In genomic region chr8:122737886-122738285, GRCm38 (mm10) we compare ENCODE assay signal across 22 mouse cellular contexts. TPM values are rescaled to one million over a fixed set of nuclear protein-coding genes. Genes with fewer than 3 reads are reported as not detected.
DNase-seq lines count a peak whose midpoint lies in the region; ATAC-seq and TF ChIP-seq lines count a peak whose summit lies in the region.
"Had no signal": no experiment of that assay in that cellular context is flagged by ENCODE, and none has a peak within 500 bp of the region (broad histone marks: within the 10 kb centered on the region; RNA-seq: fewer than 3 reads in every experiment).

No protein-coding gene starts in this region.

- WGBS in forebrain, embryonic 15.5 days = 25% methylated on average over 6 of the region's 6 CpGs
- 49% methylated on average over 6 of the region's 6 CpGs for WGBS in hindbrain, embryonic 15.5 days
- WGBS in neural tube, embryonic 13.5 days = 47% methylated on average over 6 of the region's 6 CpGs
- WGBS in intestine, postnatal 0 days = 89% methylated on average over 6 of the region's 6 CpGs

- no peaks in the 10 kb centered on the region for H3K9me3 ChIP-seq in forebrain, embryonic 15.5 days
- H3K9me3 ChIP-seq in hindbrain, embryonic 15.5 days = no peaks in the 10 kb centered on the region
- no peaks in the 10 kb centered on the region for H3K9me3 ChIP-seq in neural tube, embryonic 13.5 days
- H3K9me3 ChIP-seq in intestine, postnatal 0 days (ENCODE audit: control insufficient read depth) = no peaks in the 10 kb centered on the region
- H3K9me3 ChIP-seq: embryonic facial prominence, embryonic 15.5 days; heart, embryonic 10.5 days; limb, embryonic 12.5 days; liver, embryonic 13.5 days had no signal

- 0 out of 2 replicates have a peak, but pooled peaks have one; percentile 12 for ATAC-seq in forebrain, embryonic 15.5 days (replicated peaks)
- ATAC-seq in hindbrain, embryonic 15.5 days (ENCODE audit: low FRiP score, low read depth) = peak; percentile 7; the same call in 1 of the 2 replicates
- peak; percentile 44 for ATAC-seq in neural tube, embryonic 13.5 days (ENCODE audit: low read depth)
- no peak for ATAC-seq in intestine, postnatal 0 days

- peaks cover 85% of the 10 kb centered on the region for H3K4me1 ChIP-seq in forebrain, embryonic 15.5 days
- peaks cover 86% of the 10 kb centered on the region for H3K4me1 ChIP-seq in hindbrain, embryonic 15.5 days (replicated peaks)
- H3K4me1 ChIP-seq in neural tube, embryonic 13.5 days (replicated peaks) = peaks cover 89% of the 10 kb centered on the region
- H3K4me1 ChIP-seq in intestine, postnatal 0 days (replicated peaks; ENCODE audit: control insufficient read depth, insufficient read depth, low read length) = no peaks in the 10 kb centered on the region

- TF ChIP-seq CTCF in layer of hippocampus, adult 2 months (conservative IDR thresholded peaks at IDR 0.05) = no peak
- TF ChIP-seq CTCF in intestine, postnatal 0 days (IDR thresholded peaks at IDR 0.05; ENCODE audit: low read depth) = no peak

- H3K27ac ChIP-seq in layer of hippocampus, adult 2 months = peak overlapping the region; percentile 43; the same call in 1 of the 2 replicates
- H3K27ac ChIP-seq in forebrain, embryonic 15.5 days (replicated peaks) = peak overlapping the region; percentile 93
- H3K27ac ChIP-seq in hindbrain, embryonic 15.5 days (replicated peaks) = peak overlapping the region; percentile 83
- H3K27ac ChIP-seq in neural tube, embryonic 13.5 days (replicated peaks) = peak overlapping the region; percentile 95
- no peak overlapping the region for H3K27ac ChIP-seq in intestine, postnatal 0 days (ENCODE audit: low read depth, low read length)
- H3K27ac ChIP-seq: embryonic facial prominence, embryonic 15.5 days; heart, embryonic 10.5 days; kidney, postnatal 0 days; limb, embryonic 12.5 days had no signal

- H3K36me3 ChIP-seq in forebrain, embryonic 15.5 days = no peaks in the 10 kb centered on the region
- no peaks in the 10 kb centered on the region for H3K36me3 ChIP-seq in hindbrain, embryonic 15.5 days
- H3K36me3 ChIP-seq in neural tube, embryonic 13.5 days = no peaks in the 10 kb centered on the region
- no peaks in the 10 kb centered on the region for H3K36me3 ChIP-seq in intestine, postnatal 0 days (ENCODE audit: control insufficient read depth, insufficient read depth)
- H3K36me3 ChIP-seq: embryonic facial prominence, embryonic 15.5 days; heart, embryonic 10.5 days; limb, embryonic 12.5 days; liver, embryonic 13.5 days had no signal

- no peak overlapping the region for H3K4me2 ChIP-seq in forebrain, embryonic 15.5 days (replicated peaks)
- no peak overlapping the region for H3K4me2 ChIP-seq in hindbrain, embryonic 15.5 days
- no peak overlapping the region for H3K4me2 ChIP-seq in neural tube, embryonic 13.5 days
- no peak overlapping the region for H3K4me2 ChIP-seq in intestine, postnatal 0 days (replicated peaks; ENCODE audit: low read depth)
- H3K4me2 ChIP-seq: embryonic facial prominence, embryonic 15.5 days; limb, embryonic 12.5 days; liver, embryonic 13.5 days; lung, embryonic 14.5 days had no signal

- H3K4me3 ChIP-seq in layer of hippocampus, adult 2 months = no peak overlapping the region
- H3K4me3 ChIP-seq in forebrain, embryonic 15.5 days = no peak overlapping the region
- H3K4me3 ChIP-seq in hindbrain, embryonic 15.5 days = no peak overlapping the region
- H3K4me3 ChIP-seq in neural tube, embryonic 13.5 days = no peak overlapping the region
- no peak overlapping the region for H3K4me3 ChIP-seq in intestine, postnatal 0 days (ENCODE audit: low read depth, low read length)
- H3K4me3 ChIP-seq: embryonic facial prominence, embryonic 15.5 days; heart, embryonic 10.5 days; limb, embryonic 12.5 days; liver, embryonic 13.5 days had no signal

- H3K9ac ChIP-seq in forebrain, embryonic 15.5 days (replicated peaks) = no peak overlapping the region; the same call in 1 of the 2 replicates
- no peak overlapping the region for H3K9ac ChIP-seq in hindbrain, embryonic 15.5 days
- H3K9ac ChIP-seq in neural tube, embryonic 13.5 days = peak overlapping the region; percentile 65
- H3K9ac ChIP-seq in intestine, postnatal 0 days (ENCODE audit: low read depth, low read length) = no peak overlapping the region
- H3K9ac ChIP-seq: embryonic facial prominence, embryonic 15.5 days; limb, embryonic 12.5 days; lung, embryonic 14.5 days had no signal

- no peaks in the 10 kb centered on the region for H3K27me3 ChIP-seq in forebrain, embryonic 15.5 days
- H3K27me3 ChIP-seq in hindbrain, embryonic 15.5 days = no peaks in the 10 kb centered on the region
- 0 out of 2 replicates have a peak, but pooled peaks cover 3% of the 10 kb centered on the region for H3K27me3 ChIP-seq in neural tube, embryonic 13.5 days
- H3K27me3 ChIP-seq in intestine, postnatal 0 days (replicated peaks; ENCODE audit: control insufficient read depth, insufficient read depth, low read length) = 0 out of 2 replicates have a peak, but pooled peaks cover 11% of the 10 kb centered on the region

- no peak for DNase-seq in layer of hippocampus, adult 2 months (ENCODE audit: low spot score in 2 of 2)
- no peak for DNase-seq in layer of hippocampus, adult 8-10 months (ENCODE audit: low spot score in 2 of 2)
- no peak for DNase-seq in yolk sac, embryonic 10.5 days (ENCODE audit: low spot score)
- DNase-seq: adrenal gland, postnatal 25 days; cerebellum, adult 18-20 months; cerebellum, postnatal 36 days; kidney, adult 18-20 months; layer of hippocampus, adult 9-11 months; liver, embryonic 13.5 days; lung, embryonic 14.5 days; lung, postnatal 4 days; right cerebral cortex, postnatal 14 days; spleen, adult 18-20 months; thymus, postnatal 4 days had no signal

RNA-seq across cellular contexts. Expression of gene Acsf3, which starts 37.4 kb away (rescaled TPM):
- 10 to 100 TPM; 19.2 to 21.7 TPM for total RNA-seq in layer of hippocampus, adult 2 months (2021)
- total RNA-seq in layer of hippocampus, adult 8-10 months (2022) = 10 to 100 TPM; 21.9 to 26.7 (median 23.9) TPM
- 14.6 and 16.4 TPM in 2 replicates for polyA plus RNA-seq in forebrain, embryonic 15.5 days (2015; fragmentation: Nextera tagmentation; extraction: Ambion mirVana)
- polyA plus RNA-seq in hindbrain, embryonic 15.5 days (2015; fragmentation: Nextera tagmentation; extraction: Ambion mirVana) = 15.6 and 17.1 TPM in 2 replicates
- 15.6 and 17.1 TPM in 2 replicates for polyA plus RNA-seq in neural tube, embryonic 13.5 days (2015; fragmentation: Nextera tagmentation; extraction: Ambion mirVana)
- 22.8 and 22.9 TPM in 2 replicates for polyA plus RNA-seq in intestine, postnatal 0 days (2015; fragmentation: Nextera tagmentation; extraction: Ambion mirVana)

RNA-seq across cellular contexts. Expression of gene Cbfa2t3, which starts 39.0 kb away (rescaled TPM):
- 10 to 100 TPM; 38.0 to 49.8 TPM for total RNA-seq in layer of hippocampus, adult 2 months (2021)
- total RNA-seq in layer of hippocampus, adult 8-10 months (2022) = 10 to 100 TPM; 30.0 to 39.0 (median 37.0) TPM
- polyA plus RNA-seq in forebrain, embryonic 15.5 days (2015; fragmentation: Nextera tagmentation; extraction: Ambion mirVana) = 13.2 and 14.0 TPM in 2 replicates
- 19.1 and 21.2 TPM in 2 replicates for polyA plus RNA-seq in hindbrain, embryonic 15.5 days (2015; fragmentation: Nextera tagmentation; extraction: Ambion mirVana)
- 21.2 and 22.2 TPM in 2 replicates for polyA plus RNA-seq in neural tube, embryonic 13.5 days (2015; fragmentation: Nextera tagmentation; extraction: Ambion mirVana)
- 5.9 and 7.6 TPM in 2 replicates for polyA plus RNA-seq in intestine, postnatal 0 days (2015; fragmentation: Nextera tagmentation; extraction: Ambion mirVana)
